Comparison of ENCODE assay signal across 1 mouse cellular context in the genomic region with DNA sequence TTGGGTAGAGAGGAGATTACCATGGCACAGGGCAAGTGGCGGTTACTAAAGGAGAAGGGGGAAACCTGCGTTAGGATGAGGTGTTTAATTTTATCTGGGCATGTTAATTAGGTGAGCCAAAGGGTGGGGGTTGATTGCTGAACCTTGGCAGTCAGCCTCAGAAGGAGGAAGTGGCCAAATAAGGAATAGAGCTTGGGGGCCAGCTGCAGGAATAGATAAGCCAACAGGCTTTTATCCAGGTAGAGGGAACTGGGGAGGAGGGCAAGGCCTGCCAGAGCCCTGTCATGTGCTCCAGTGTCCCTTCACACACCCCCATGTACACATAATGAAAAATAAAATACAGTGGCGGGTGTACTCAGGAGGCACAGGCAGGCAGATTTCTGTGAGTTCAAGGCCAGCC.
TF ChIP-seq lines count a peak whose summit lies in the region.

No protein-coding gene starts in this region.

TF ChIP-seq in MEL, 35 proteins besides CTCF, POLR2A, EP300 and RAD21 (continued from another document):
- no peak for TF ChIP-seq E2F4 (IDR thresholded peaks at IDR 0.05; ENCODE audit: borderline replicate concordance, low read depth, low read length)
- peak; percentile 75 for TF ChIP-seq MXI1 (IDR thresholded peaks at IDR 0.05; ENCODE audit: low read depth, low read length)
- TF ChIP-seq POLR2AphosphoS5 (IDR thresholded peaks at IDR 0.05; ENCODE audit: borderline replicate concordance, low read depth, low read length), result no peak
- peak; percentile 59 for TF ChIP-seq ZMIZ1 (IDR thresholded peaks at IDR 0.05; ENCODE audit: low read depth, low read length)
- no peak for TF ChIP-seq POLR2AphosphoS2 (IDR thresholded peaks at IDR 0.05; ENCODE audit: low read length)
- TF ChIP-seq MYB (IDR thresholded peaks at IDR 0.05; ENCODE audit: low read depth, low read length), result peak; percentile 84
- 0 out of 4 replicates have a peak, but pooled peaks of 1 of the 2 experiments have one; percentile 31 for TF ChIP-seq USF2 (IDR thresholded peaks at IDR 0.05; ENCODE audit: borderline replicate concordance in 1 of 2, insufficient read depth in 1 of 2, low read depth in 1 of 2, low read length in 2 of 2)
- peak; percentile 98 for TF ChIP-seq GATA1 (IDR thresholded peaks at IDR 0.05; ENCODE audit: low read depth, low read length)
- TF ChIP-seq KAT2A (conservative IDR thresholded peaks at IDR 0.05; ENCODE audit: low read depth, low read length), result peak; percentile 54; the same call in 1 of the 2 replicates
- TF ChIP-seq HCFC1 (IDR thresholded peaks at IDR 0.05; ENCODE audit: low read depth, low read length), result peak; percentile 71
- peak; percentile 28 for TF ChIP-seq ZC3H11A (IDR thresholded peaks at IDR 0.05; ENCODE audit: low read depth, low read length)
